Mouse (Mus musculus): ENCODE measurements around the gene 4933402E13Rik.

4933402E13Rik gene

DNA sequence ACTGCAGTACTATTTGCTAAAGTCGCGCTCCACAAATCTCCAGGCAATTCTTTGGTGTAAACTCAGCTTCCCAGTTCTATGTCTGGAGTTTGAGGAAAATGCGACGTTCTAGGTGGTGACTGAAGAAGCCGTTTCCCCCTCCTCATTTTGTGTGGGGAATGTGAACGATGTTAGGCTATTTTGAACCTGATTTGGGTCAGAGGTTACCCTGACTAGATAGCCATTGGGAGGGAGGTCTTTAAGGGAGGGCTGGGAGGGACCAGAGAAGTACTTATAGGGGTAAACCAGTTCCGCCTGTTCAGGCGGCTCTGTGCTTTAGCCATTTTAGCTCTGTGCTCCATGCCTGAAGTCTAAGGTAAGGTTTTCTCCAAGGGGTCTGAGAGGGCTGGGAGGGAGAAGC, at the start of gene 4933402E13Rik:
TSS of gene 4933402E13Rik (plus strand) at position 301 of the 400 bp plus-strand sequence.
- DNase-seq: no peak

All from kidney, postnatal 4 days (tissue).